Mouse (Mus musculus) kidney, embryonic 14.5 days (tissue): ENCODE data around the gene Dmkn. TPM values are rescaled to one million over a fixed set of nuclear protein-coding genes. Genes with fewer than 3 reads are reported as not detected.
A peak's percentile ranks its signal among the peaks of the same experiment; 100 is the strongest.

Source experiments
- ATAC-seq: fragments of 200-750 bp; cut with Nextera tagmentation; 2 replicates; pipeline ENCODE4 v1.8.0; 2017; ENCODE audit warnings: moderate number of reproducible peaks, mild to moderate bottlenecking, moderate TSS enrichment, moderate library complexity; ENCODE audit not compliant: low FRiP score, low TSS enrichment
- H3K27ac ChIP-seq: fragments of 300-500 bp; sonication (generic); 2 replicates; pipeline ENCODE4 v1.5.1; 2014; ENCODE audit warnings: low read depth, mild to moderate bottlenecking, low read length, moderate library complexity, mixed read lengths
- H3K27me3 ChIP-seq: fragments of 300-500 bp; sonication (generic); 2 replicates; pipeline ENCODE4 v1.6.1; 2014; ENCODE audit warnings: mild to moderate bottlenecking, low read length; ENCODE audit not compliant: control insufficient read depth, insufficient read depth
- H3K36me3 ChIP-seq: fragments of 300-500 bp; sonication (generic); 2 replicates; pipeline ENCODE4 v1.6.1; 2014; ENCODE audit warnings: low read length, mixed read lengths; ENCODE audit not compliant: control insufficient read depth, insufficient read depth
- H3K4me1 ChIP-seq: fragments of 300-500 bp; sonication (generic); 2 replicates; pipeline ENCODE4 v1.6.1; 2014; ENCODE audit warnings: low read length, mixed read lengths; ENCODE audit not compliant: control insufficient read depth, insufficient read depth
- H3K4me2 ChIP-seq: fragments of 300-500 bp; sonication (generic); replicated peaks from 2 replicates; pipeline ENCODE4 v1.6.1; 2014; ENCODE audit warnings: low read depth, mild to moderate bottlenecking, low read length
- H3K4me3 ChIP-seq: fragments of 300-500 bp; sonication (generic); 2 replicates; pipeline ENCODE4 v1.5.1; 2014; ENCODE audit warnings: mild to moderate bottlenecking, low read length
- H3K9ac ChIP-seq: fragments of 300-500 bp; sonication (generic); 2 replicates; pipeline ENCODE4 v1.6.1; 2014; ENCODE audit warnings: low read depth, mild to moderate bottlenecking, low read length, moderate library complexity
- H3K9me3 ChIP-seq: fragments of 300-500 bp; sonication (generic); 2 replicates; pipeline ENCODE4 v1.6.1; 2016; ENCODE audit warnings: low read length; ENCODE audit not compliant: control insufficient read depth
- WGBS: fragments of 180-500 bp; shearing (Covaris S2); extraction: QIAGEN DNeasy Blood & Tissue Kit; methylation state at CpG from one replicate; pipeline ENCODE4 v1.1.7; 2014; 5-methylcytosine and 5-hydroxymethylcytosine counted together
- polyA plus RNA-seq: library from polyadenylated mRNA; unstranded; fragments of >200 nt; fragmentation: Nextera tagmentation; extraction: Ambion mirVana; gene quantifications from 2 replicates; pipeline ENCODE4 v1.2.1, GENCODE M21; 2014

The Dmkn gene
- polyA plus RNA-seq, 1 experiment from 2014 or later, result 0.95 TPM

DNA sequence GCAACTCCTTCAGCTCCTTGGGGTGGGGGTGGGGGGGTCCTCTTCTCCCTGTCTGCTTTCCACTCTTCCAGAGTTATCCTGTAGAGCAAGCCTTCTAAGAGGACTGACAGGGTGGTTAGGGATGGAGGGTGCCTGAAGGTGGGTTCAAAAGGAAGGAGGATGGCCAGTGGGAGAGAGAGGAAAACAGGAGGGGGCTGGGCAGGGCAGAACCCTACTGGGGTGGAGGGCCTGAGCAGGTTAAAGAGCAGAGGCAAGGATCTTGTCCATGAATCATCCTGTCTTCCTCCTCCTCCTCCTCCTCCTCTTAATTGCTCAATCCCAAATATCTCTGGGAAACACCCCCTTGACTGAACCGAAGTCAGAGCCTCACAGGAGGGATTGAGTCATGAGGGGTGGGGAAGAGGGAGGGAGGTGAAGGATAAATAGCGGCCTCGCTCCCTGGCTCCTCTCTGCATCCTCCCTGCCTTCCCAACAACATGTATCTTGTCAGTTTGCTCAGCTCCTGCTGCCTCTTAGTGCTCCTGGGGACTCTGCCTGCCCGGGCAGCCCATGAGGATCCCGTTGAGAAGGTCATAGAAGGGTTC lies 12.4 kb upstream of the Dmkn start, which contains the start of gene Sbsn:
Gene Sbsn (plus strand): TSS at position 386 of the 584 bp plus-strand sequence.
- H3K36me3 ChIP-seq, result no peaks in the 10 kb centered on the region
- no peaks in the 10 kb centered on the region for H3K27me3 ChIP-seq
- H3K9ac ChIP-seq, result no peak within 1 kb of the TSS
- H3K4me3 ChIP-seq, result no peak within 1 kb of the TSS
- 16% methylated on average over 5 of the region's 5 CpGs for WGBS
- ATAC-seq, result peak; percentile 59; the same call in 1 of the 2 replicates
- peaks cover 5% of the 10 kb centered on the region; the same call in 1 of the 2 replicates for H3K4me1 ChIP-seq
- peaks cover 7% of the 10 kb centered on the region; the same call in 1 of the 2 replicates for H3K9me3 ChIP-seq
- H3K27ac ChIP-seq, result no peak within 1 kb of the TSS
- no peak within 1 kb of the TSS for H3K4me2 ChIP-seq

DNA sequence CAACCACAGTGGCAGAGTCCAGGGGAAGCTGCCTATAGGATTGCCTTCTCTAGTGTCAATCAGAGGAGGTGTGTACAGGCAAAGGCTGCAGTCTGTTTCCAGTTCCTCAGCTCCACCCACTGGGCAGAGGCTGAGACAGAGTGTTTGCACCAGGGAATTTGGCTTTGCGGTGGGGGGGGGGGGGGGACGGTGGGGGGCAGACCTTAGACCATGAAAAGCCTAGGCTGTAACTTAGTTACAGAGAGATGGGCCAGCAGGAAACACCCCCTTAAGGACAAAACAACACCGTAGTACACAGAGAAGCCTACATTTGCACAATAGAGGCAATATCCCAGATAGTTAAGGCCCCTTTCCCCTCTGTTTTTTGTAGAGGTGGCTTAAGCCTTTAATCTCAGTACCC lies 6.6 kb upstream of the Dmkn start:
- H3K4me3 ChIP-seq, result no peak overlapping the region
- H3K4me1 ChIP-seq, result no peaks in the 10 kb centered on the region
- no peak overlapping the region for H3K27ac ChIP-seq
- H3K4me2 ChIP-seq, result no peak overlapping the region
- ATAC-seq, result no peak
- no peaks in the 10 kb centered on the region for H3K27me3 ChIP-seq
- H3K9me3 ChIP-seq, result peaks cover 7% of the 10 kb centered on the region; the same call in 1 of the 2 replicates
- H3K9ac ChIP-seq, result no peak overlapping the region
- 67% methylated on average over 3 of the region's 3 CpGs for WGBS
- no peaks in the 10 kb centered on the region for H3K36me3 ChIP-seq

DNA sequence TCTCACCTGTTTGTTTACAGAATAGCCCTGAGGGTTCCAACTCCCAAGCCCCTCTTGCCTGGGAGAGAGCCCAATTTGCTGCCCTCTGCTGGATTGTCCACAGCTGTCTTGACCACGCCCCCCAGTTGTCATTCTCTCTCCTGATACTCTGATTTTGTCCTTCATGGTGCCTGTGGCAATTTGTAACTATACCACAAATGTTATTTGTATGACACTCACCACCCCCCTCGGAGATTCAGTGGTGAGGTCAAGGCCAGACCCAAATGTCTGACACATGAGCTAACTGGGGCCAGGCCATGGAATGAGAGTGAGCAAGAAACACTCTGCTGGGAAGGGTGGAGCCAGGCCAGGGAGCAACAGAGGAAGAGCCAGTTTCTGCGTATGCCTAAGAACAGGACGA lies 4.7 kb upstream of the Dmkn start:
- ATAC-seq, result no peak
- no peak overlapping the region for H3K9ac ChIP-seq
- H3K4me3 ChIP-seq, result no peak overlapping the region
- H3K27ac ChIP-seq, result no peak overlapping the region
- H3K27me3 ChIP-seq, result no peaks in the 10 kb centered on the region
- H3K4me2 ChIP-seq, result no peak overlapping the region
- H3K36me3 ChIP-seq, result no peaks in the 10 kb centered on the region
- WGBS, result 37% methylated on average over 4 of the region's 4 CpGs
- H3K9me3 ChIP-seq, result peaks cover 7% of the 10 kb centered on the region; the same call in 1 of the 2 replicates
- no peaks in the 10 kb centered on the region for H3K4me1 ChIP-seq

DNA sequence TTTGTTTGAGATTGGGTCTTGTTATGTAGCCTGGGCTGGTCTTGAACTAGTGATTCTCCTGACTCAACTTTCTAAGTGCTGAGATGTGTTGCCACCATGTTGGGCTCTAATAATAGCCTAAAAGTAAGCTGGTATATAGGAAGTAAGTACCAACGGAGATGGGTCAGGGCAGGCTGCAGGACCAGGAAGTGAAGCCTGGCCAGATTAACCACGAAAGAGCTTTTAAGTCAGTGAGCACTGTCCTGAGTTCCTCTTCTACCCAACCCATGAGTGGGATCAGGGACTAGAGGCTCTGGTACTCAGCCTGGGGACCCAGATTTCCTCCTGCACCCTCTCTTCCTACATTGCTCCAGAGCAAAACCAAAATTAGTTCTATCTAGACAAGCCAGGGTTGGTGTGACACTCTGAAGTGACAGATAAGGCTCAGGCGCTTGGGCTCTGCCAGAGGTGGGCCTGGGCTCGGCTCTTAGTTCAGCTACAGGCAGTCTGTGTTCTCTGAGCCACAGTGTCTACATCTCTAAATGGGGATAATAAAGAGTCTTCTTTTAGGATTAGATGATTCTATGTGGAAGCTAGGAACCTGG lies 1.7 kb upstream of the Dmkn start:
- Histone ChIP-seq H3K4me1 (no peaks in the 10 kb centered on the region), H3K4me2 (no peak overlapping the region), H3K36me3 (no peaks in the 10 kb centered on the region), H3K9ac (no peak overlapping the region), H3K9me3 (no peaks in the 10 kb centered on the region), H3K27me3 (no peaks in the 10 kb centered on the region), H3K27ac (no peak overlapping the region), H3K4me3 (no peak overlapping the region)
- ATAC-seq, result no peak
- 83% methylated on average over 4 of the region's 4 CpGs for WGBS

DNA sequence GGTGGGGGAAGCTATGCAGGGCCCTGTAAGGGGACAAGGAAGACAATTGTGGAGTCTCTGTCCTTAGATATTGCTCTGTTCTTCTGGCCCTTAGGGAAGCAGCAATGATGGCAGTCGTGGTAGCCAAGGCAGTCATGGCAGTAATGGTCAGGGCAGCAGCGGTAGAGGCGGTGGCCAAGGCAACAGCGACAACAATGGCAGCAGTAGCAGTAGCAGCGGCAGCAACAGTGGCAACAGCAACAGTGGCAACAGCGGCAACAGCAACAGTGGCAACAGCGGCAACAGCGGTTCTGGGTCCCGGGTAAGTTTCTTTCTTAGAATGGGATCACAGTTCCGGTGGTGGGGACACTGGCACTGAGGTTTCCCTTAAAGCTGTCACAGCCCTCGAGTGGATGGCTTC lies 1.6 kb downstream of the Dmkn start:
- no peak overlapping the region for H3K9ac ChIP-seq
- H3K36me3 ChIP-seq, result no peaks in the 10 kb centered on the region
- no peaks in the 10 kb centered on the region for H3K27me3 ChIP-seq
- H3K4me1 ChIP-seq, result no peaks in the 10 kb centered on the region
- no peak for ATAC-seq
- H3K9me3 ChIP-seq, result no peaks in the 10 kb centered on the region
- no peak overlapping the region for H3K4me3 ChIP-seq
- no peak overlapping the region for H3K4me2 ChIP-seq
- WGBS, result 44% methylated on average over 11 of the region's 11 CpGs
- no peak overlapping the region for H3K27ac ChIP-seq

DNA sequence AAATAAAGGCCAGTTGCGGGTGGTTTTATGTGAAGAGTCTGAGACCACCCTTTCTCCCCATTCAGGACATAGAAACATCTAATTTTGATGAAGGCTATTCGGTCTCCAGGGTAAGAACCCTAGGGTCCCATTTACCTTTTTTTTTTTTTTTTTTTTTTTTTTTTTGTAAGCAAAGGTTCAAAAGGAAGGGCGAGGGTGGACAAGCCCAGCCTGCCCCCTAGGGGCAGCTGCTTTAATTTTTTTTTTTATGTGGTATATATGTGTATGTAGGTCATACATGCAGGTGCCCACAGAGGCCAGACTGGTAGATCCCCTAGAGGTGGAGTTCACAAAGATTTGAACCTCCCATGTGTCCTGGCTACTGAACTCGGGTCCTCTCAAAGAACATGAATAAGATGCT lies 2.9 kb downstream of the Dmkn start:
- Histone ChIP-seq H3K4me2 (no peak overlapping the region), H3K36me3 (no peaks in the 10 kb centered on the region), H3K4me1 (no peaks in the 10 kb centered on the region), H3K9me3 (peaks cover 3% of the 10 kb centered on the region; the same call in 1 of the 2 replicates), H3K27ac (no peak overlapping the region), H3K4me3 (no peak overlapping the region), H3K27me3 (no peaks in the 10 kb centered on the region), H3K9ac (no peak overlapping the region)
- ATAC-seq, result no peak
- 89% methylated on average over 4 of the region's 4 CpGs for WGBS

DNA sequence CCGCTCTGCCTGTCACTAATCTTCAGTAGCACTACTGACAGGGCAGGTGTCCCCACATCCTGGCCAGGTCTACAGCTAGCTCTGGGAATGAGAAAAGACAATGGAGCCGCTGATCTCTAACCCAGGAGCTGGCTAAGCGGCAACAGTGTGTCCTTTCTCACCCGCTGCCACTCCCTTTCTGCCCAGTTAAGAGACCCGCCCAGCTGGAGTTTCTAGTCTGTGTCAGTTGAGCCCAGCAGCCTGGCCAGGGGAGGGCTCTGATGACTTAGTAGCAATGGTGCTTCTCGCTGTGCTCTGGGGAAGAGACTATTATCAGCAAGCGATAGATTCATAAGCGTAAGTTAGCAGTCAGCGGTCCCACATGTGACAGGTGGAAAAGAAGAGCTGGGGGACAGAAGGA lies 5.7 kb downstream of the Dmkn start:
- Histone ChIP-seq H3K27ac (no peak overlapping the region), H3K9ac (no peak overlapping the region), H3K4me3 (no peak overlapping the region), H3K27me3 (no peaks in the 10 kb centered on the region), H3K9me3 (peaks cover 6% of the 10 kb centered on the region; the same call in 1 of the 2 replicates), H3K36me3 (no peaks in the 10 kb centered on the region), H3K4me2 (no peak overlapping the region), H3K4me1 (no peaks in the 10 kb centered on the region)
- no peak for ATAC-seq
- 37% methylated on average over 9 of the region's 9 CpGs for WGBS

DNA sequence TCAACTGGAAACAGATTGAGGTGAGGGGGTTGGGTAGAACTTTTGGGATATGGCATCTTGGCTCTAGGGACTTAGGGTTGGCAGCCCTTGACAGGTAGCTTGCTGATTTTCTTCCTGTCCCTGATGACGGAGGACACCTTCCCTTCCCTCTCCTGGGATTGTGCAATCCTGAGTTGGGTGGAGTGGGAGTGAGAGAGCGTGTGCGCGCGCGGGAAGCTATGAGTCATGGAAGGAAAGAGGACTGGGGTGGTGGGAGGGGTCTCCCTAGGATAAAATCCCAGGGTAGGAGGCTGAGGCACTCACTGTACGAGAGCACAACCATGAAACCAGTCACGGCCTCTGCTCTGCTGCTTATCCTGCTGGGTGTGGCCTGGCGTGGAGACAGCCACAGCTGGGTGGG lies 12.5 kb downstream of the Dmkn start:
- ATAC-seq, result no peak

DNA sequence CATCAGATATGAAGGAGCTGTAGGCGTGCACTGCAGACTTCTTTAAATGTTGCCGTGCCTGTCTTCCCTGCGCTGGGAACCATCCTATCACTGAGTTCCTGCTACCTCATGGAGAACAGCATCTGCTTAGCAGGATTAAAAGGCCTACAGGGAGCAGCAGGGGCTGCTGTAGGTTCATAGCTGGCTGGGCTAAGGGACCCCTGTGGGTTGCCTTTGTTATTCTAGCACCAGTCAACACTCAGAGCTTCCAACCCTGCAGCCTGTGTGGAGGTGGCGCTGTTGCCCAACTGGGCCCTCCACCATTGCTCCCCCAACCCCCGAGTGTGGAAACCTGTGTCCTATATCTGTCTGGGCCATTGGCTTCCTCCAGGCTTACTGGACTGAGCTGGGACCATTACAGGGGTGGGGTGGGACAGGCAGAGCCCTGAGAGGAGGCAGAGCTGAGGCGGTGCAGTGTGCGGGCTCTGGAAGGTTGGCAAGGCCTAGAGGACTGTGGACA lies 13.6 kb downstream of the Dmkn start:
- Histone ChIP-seq H3K4me1 (no peaks in the 10 kb centered on the region), H3K9ac (no peak overlapping the region), H3K27ac (no peak overlapping the region), H3K4me3 (no peak overlapping the region), H3K36me3 (no peaks in the 10 kb centered on the region), H3K27me3 (no peaks in the 10 kb centered on the region), H3K9me3 (no peaks in the 10 kb centered on the region; the same call in 1 of the 2 replicates), H3K4me2 (no peak overlapping the region)
- 70% methylated on average over 7 of the region's 7 CpGs for WGBS
- ATAC-seq, result no peak

More for the DNA sequence above, 12.5 kb downstream of the Dmkn start:
- no peaks in the 10 kb centered on the region for H3K36me3 ChIP-seq
- H3K27me3 ChIP-seq, result no peaks in the 10 kb centered on the region
- peaks cover 6% of the 10 kb centered on the region; the same call in 1 of the 2 replicates for H3K9me3 ChIP-seq
- H3K9ac ChIP-seq, result no peak overlapping the region
- WGBS, result 79% methylated on average over 9 of the region's 9 CpGs
- no peaks in the 10 kb centered on the region for H3K4me1 ChIP-seq
- no peak overlapping the region for H3K4me2 ChIP-seq
- H3K27ac ChIP-seq, result no peak overlapping the region
- H3K4me3 ChIP-seq, result no peak overlapping the region
